Mouse (Mus musculus): Measurements from ENCODE around the gene Spi1. TPM values are rescaled to one million over a fixed set of nuclear protein-coding genes. Genes with fewer than 3 reads are reported as not detected.
A peak's percentile ranks its signal among the peaks of the same experiment; 100 is the strongest.
"Not testable (repeated sequence)": the region's sequence is repeated elsewhere in the genome, so short reads cannot be mapped to it uniquely, and the experiment has no call there.

Spi1 gene
- total RNA-seq, 4 experiments from 2014 or later, result 6.3 to 9.6 (median 7.9) TPM

DNA sequence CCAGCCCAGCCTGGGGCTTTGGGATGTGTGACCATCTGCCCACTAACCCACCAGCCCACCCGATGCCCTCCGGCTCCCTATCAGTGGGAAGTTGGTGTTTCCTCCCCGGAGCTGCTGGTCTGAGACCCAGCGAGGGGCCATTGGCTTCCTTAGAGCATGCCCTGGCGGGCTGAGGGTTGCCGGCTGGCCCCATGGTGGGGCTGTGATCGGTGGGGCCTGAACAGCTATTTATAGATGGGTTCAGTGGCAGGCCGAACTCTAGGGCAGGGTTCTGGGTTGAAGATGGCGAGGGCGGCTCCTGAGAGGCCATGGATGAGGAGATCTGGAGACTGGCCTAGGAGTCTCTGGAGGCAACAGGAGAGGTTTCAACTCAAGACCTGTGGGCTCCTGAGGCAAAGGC, 14.8 kb downstream of the Spi1 start:
- no peak for DNase-seq

DNA sequence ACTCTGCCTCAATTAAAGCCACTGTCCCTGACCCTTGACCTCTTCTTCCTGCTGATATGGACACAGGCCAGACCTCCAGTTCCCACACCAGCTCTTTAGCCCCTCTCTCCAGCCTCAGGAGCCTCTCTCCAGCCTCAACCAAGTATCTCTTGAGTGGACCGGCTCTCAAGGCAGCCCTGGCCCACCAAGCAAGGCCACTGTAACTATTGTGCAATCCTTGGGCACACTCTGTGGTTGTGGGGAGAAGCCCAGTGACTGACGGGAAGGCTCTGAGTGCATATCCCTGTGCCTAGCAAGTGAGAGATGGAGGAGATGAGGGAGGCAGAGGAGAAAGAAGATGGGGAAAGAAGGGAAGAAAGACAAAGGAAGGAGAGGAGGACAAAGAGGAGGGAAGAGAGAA, 16.0 kb downstream of the Spi1 start:
- no peak for DNase-seq

DNA sequence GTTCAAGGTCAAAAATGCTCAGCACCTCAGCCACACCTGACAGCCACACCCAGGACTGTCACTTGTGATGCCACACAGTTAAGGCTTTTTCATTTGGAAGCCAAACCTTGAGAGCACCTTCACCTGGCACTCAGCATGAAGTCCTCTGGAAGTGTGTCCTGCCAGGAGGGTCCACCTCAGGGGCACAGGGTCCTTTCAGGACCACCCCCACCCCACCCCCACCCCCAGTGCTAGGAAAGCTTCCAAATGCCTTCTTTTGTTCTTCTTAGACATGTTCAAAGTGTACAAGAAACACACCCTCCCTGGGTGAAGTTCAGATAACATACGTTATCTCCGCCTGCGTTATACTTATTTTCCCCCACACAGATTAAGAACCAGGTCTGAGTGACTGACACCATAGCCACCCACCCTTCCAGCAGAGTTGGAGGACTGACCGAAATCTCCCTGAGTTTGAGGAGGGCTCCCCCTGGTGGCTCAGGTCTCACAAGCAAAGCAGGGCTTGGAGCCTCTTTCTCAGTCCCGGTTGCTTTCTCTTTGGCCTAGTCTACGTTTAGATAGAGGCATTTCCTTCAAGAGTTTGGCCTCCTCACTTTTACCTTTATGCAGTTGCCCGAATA, 19.0 kb downstream of the Spi1 start:
- DNase-seq, result peak; percentile 71

DNA sequence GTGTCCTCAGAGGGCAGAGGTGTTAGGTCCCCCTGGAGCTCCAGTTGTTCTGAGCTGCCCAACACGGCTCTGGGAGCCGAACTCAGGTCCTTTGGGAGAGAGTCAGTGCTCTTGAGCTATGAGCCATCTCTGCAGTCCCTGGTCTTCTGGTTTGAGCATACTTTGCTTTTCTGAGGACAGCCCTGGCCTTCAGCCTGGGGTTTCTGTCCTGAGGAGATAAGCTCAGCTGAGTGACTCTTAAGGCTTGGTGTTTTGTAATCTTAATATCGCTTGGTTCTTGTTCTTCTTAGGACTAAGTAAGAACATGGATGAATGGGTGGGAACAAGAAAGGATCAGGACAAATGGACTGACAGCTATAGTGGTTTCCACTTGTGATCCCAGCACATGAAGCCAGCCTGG, 26.0 kb downstream of the Spi1 start:
- no peak for DNase-seq

DNA sequence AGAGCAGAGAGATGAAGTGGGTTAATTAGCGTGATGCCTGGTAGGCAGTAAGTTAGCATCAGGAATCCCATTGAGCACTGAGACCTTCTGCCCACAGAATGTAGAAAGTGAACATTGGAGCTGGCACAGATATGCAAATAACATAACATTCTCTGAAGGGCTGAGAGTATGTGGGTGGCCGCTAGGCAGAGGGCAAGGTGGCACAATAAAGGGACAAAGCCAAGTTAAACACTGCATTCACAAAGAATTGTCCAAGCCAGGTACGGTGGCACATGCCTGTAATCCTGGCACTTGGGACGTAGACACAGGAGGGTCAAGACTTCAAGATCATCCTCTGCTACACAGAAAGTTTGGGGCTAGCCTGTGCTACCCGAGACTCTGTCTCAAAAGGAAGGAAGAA, 27.1 kb downstream of the Spi1 start:
- no peak for DNase-seq

DNA sequence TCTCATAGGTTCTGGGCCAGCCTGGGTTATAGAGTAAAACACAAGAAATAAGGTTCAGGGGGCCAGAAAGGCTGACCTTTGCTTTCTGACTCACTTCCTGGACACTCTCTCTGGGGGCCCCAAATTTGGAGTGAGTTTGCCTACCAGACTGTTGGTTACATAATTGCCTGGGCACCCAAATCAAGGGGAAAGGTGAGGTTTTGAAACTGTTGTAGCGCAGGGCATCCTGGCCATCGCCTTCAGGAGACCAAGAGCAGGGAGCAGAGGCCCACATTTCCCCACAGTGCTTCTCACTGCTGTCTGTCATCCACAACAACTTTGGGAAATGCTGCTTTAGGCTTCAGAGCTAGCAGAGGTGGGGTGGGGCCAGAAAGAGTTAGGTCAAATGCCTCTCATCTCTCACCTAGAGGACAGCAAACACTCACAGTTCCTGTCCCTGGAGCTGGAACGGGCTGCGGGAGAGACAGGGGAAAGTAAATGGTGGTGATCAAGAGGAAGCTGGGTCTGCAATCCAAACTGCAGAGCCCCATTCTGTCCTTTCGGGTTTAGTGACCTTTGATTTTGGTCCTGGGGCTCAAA, 27.7 kb downstream of the Spi1 start:
- DNase-seq, result no peak

DNA sequence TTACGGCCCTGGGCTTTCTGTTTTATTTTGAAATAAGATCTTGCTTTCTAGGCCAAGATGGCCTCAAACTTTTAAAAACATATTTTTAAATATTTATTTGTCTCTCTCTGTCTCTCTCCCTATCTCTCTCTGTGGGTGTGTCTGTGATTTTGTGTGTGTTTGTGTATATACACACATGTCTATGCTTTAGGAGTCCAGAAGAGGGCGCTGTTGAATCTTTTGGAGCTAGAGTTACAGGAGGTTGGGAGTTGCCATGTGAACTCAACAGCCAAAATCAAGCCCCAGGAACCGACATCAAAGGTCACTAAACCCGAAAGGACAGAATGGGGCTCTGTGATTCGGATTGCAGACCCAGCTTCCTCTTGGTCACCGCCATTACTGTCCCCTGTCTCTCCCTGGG, 28.2 kb downstream of the Spi1 start:
- DNase-seq, result no peak

DNA sequence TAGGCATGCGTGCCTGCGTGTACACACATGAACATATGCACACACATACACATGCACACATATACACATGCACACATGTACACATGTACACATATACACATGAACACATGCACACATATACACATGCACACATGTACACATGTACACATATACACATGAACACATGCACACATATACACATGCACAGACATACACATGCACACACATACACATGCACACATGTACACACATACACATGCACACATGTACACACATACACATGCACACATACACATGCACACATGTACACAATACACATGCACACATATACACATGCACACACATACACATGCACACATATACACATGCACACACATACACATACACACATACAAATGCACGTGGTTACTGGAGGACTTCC, 29.6 kb downstream of the Spi1 start:
- DNase-seq, result not testable (repeated sequence)

DNA sequence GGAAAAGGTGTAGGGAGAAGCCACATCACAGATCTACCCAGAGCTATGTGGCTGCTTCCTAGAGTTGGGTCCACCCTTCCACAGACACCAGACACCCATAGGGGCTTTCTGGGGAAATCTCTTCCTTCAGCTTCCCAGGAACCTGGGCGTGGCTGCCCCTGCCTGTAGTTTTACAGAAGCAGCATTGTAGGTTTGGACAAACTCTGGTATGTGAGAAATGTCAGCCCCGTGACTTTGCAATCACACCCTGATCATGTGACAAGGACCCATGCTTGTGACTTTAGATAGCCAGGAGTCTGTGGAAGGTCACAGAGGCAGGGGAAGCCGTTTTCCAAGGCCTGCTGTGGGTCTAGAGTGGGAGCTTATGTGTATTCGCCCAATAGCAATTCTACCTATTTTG, 30.3 kb downstream of the Spi1 start:
- DNase-seq, result no peak

DNA sequence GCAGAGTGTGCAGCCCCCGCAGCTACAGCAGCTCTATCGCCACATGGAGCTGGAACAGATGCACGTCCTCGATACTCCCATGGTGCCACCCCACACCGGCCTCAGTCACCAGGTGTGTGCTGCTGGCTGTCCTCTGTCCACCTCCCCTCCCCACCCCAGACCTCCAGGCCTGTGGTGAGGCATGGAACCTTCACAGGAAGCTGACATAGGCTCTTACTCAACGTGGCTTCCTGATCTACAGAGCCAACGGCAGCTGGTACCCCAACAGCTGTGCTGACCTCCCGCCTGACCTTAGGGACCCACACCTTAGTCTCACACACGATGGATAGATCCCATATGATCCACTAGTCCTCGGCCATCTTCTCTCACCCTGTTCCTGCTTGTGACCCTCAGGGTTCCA, 31.1 kb downstream of the Spi1 start:
- DNase-seq, result no peak

DNA sequence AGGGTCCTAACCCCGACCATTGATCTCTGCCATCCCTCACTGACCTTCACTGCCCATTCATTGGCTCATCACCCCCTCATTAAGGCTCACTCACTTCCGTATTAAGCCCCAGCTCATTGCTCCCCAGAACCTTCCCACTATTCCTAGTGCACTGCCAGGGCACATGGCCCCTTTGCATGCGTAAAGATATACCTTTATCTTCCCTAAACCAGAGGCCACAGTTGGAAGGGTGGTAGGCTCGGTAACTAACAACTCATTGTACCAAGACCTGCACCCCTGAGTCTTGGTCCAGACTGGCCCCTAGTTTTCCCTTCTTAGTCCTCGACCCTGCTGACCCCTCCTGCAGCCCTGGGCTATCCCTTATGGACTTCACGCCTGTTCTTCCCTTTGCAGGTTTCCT, 31.7 kb downstream of the Spi1 start:
- DNase-seq, result no peak

DNA sequence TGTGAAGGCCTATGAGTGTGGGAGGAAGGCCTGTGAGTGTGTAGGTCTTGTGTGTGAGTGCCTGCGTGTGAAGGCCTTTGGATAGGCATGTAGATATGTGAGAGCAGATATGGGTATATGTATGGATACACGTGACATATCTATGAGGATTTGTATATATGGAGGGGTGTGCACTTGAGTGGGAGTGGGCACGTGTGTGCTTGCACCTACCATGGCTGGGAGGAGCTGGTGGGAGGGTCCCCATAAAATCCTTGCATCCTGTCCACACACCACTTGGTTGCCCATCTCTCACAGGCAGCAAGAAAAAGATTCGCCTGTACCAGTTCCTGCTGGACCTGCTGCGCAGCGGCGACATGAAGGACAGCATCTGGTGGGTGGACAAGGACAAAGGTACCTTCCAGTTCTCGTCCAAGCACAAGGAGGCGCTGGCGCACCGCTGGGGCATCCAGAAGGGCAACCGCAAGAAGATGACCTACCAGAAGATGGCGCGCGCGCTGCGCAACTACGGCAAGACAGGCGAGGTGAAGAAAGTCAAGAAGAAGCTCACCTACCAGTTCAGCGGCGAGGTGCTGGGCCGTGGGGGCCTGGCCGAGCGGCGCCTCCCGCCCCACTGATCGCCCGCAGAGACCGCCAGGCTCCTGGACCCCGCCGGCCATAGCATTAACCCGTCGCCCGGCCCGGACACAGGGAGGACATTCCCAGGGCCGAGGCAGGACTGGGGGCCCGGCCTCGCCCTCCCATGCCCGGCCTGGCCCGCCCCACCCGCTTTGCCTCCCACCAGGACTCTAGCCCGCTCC, 32.8 kb downstream of the Spi1 start:
- peak; percentile 92 for DNase-seq

DNA sequence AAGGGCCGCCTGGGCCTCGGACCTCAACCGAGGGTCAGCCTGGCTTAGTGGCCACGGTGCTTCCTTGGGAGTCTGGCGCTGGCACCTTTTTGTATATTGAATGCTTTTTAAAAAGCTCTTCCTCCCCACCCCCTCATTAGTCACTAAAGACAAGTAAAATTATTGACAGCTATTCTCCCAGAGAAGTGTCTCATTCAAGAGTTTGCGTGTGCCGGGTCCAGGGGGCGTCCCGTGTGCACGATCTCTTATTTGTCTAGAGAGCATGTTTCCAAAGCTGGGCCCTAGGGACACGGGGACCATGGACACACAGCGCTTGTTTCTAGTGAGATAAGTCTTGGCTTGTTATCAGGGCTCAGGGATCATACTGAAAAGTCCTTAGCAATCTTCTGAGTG, 33.4 kb downstream of the Spi1 start:
- DNase-seq, result no peak

DNA sequence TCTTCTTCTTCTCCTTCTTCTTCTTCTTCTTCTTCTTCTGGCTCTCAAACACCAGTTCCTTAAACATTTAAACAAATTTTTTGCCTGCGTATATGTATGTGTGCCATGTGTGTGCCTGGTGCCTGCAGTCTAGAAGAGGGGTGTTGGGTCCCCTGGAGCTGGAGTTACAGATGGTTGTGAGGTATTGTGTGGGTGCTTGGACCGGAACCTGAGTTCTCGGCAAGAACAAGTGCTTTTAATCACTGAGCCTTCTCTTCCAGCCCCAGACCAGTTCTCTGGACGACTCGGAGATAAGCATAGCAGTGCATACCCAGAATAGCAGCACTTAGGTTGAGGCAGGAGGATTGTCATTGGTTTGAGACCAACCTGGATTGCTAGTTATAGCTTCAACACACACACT, 34.7 kb downstream of the Spi1 start:
- no peak for DNase-seq

DNA sequence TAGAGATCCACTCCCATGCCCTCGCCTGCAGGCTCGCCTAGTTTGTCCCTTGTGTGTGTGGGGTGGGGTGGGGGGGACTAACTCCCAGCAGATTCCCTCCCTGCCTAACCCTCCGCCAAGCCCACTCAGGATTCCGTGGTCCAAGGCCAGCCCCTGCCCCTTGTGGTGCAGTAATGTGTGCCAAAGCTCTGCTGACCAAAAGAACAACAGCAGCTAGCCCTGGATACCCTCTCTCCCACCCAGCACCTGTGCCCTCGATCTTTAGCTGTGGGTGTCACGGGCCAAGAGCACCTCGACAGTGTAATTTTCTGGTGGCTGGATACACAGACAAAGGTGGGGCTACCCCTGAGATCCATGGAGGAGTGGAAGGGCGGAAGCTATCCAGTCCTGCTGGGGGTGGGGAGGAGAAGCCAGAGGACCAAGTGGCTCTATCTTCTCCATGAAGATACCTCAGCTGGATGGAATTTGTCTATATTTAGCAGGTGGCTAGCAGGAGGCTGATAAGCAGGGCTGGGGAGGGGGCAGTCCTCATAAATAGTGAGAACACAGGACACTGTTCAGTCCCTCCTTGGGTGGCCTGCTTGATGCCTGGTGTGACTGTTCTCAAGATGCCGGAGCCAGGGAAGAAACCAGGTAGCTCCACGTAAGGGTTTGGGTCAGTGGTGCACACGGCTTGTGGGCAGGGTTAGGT, 35.5 kb downstream of the Spi1 start, which contains the start of gene Mybpc3:
Gene Mybpc3 (plus strand): TSS at position 560 of the 691 bp plus-strand sequence.
- no peak for DNase-seq

DNA sequence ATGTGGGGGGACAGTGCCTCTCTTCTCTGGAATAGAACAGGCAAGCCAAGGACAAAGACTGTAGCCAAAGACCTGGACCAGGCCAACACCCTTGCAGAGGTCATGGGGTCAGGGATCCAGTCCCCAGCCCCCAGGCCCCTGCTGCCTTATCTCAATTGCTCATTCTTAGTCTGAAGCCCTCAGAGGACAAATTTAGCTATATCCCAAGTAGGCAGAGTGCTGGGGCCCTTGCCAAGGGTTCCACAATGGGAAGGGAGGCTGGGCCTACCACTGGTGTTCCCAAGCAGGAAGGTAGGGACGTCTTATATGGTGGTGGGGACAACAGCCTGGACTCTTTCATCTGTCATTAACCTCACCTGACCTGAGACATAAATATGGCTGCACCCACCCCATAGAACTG, 36.5 kb downstream of the Spi1 start:
- no peak for DNase-seq

DNA sequence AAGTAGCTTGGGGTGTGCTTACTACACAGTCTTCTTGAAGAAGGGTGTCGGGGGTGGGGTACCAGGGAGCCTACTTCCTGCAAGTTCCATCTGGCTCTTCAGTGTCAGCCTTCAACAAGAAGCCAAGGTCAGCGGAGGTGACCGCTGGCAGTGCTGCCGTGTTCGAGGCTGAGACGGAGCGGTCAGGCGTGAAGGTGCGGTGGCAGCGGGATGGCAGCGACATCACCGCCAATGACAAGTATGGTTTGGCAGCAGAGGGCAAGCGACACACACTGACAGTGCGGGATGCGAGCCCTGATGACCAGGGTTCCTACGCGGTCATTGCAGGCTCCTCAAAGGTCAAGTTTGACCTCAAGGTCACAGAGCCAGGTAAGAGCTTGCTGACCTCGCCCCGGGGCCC, 36.9 kb downstream of the Spi1 start:
- no peak for DNase-seq

DNA sequence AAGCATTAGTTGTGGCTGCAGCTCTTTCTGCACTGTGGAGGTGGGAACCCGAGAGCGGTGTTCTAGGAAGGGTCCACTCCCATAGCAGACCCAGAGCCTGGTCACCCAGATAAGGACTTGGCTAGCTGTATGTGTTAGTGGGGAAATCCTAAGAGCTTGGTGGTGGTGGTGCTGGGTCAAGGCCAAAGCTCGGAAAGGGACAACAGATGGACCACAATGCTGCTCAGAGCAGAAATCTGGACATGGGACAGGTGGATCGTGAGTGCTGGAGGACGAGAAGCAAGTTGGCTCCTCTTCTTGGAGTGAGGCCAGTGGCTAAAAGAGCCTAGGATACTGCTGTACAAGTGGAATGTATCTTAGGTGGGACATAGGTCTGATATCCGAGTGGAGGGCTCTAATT, 37.4 kb downstream of the Spi1 start:
- no peak for DNase-seq

DNA sequence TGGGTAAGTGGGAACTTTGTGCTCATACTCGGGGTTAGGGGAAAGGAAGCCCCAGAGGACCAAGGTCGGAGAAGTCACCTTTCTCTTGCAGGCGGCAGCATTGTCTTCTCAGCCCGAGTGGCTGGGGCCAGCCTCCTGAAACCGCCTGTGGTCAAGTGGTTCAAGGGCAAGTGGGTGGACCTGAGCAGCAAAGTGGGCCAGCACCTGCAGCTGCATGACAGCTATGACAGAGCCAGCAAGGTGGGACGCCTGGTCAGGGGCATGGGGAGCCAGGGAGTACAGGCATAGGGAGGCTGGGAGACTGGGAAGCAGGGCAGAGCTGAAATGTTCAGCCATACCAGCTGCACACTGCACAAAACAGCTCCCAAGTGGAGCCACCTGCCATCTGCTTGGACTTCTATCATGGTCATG, 38.1 kb downstream of the Spi1 start:
- DNase-seq, result no peak

DNA sequence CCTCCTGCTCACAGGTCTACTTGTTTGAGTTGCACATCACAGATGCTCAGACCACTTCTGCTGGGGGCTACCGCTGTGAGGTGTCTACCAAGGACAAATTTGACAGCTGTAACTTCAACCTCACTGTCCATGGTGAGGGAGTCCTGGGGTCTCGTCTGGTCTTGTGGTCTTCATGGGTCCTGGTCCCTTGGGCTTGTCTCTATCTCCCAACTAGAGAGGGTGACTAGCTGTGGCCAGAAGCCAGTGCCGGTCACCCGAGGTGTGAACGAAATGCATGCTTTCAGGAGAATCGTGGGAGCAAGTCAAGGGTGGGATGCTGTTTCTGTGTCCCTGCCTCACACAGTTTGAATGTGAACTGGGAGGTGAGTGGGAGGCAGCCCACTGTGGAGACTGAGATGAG, 38.8 kb downstream of the Spi1 start:
- no peak for DNase-seq

DNA sequence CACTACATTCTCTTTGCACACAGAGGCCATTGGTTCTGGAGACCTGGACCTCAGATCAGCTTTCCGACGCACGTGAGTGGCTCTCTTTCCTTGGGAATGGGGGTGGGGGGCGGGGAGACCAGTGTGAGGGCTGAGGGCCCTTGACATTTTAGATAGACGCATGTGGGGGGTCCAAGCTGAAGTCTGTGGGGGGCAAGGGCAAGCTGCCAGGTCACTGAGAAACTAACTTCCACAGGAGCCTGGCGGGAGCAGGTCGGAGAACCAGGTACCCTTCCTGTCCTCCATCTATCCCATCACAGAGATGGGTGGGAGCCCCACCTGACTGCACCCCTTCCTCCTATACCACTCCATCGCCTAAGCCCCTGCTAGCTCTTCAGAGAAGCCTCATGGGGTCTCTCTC, 39.3 kb downstream of the Spi1 start:
- DNase-seq, result no peak

DNA sequence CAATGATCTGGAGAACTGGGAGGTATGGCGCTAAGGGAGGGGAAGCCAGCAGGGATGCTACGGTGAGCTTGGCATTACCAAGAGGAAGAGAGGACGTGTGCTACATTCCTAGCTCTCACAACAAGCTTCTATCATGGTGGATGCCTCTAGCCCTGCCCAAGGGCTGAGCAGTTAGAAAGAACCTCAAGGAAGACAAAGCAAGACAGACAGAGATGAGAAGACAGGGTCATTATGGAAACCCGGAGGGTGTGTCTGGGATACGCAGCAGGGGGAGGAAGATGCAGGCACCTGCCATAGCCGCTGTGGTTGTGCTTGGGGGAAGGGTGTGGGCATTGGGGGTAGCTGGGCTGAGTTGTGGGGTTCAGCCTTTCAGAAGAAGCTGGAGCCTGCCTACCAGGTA, 41.3 kb downstream of the Spi1 start:
- DNase-seq, result no peak

DNA sequence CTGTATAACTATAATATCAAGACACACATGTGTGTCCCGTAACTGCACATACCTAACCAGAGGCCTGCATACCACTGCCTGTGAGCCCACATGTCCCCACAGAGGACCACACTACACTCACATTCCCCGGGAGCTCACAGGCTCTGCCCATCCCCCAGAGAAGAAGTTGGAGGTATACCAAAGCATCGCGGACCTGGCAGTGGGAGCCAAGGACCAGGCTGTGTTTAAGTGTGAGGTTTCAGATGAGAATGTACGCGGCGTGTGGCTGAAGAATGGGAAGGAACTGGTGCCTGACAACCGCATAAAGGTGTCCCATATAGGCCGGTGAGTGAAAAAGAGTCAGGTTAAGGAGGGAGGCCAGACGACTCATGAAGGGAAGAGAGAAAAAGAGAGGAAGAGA, 42.9 kb downstream of the Spi1 start:
- DNase-seq, result no peak

DNA sequence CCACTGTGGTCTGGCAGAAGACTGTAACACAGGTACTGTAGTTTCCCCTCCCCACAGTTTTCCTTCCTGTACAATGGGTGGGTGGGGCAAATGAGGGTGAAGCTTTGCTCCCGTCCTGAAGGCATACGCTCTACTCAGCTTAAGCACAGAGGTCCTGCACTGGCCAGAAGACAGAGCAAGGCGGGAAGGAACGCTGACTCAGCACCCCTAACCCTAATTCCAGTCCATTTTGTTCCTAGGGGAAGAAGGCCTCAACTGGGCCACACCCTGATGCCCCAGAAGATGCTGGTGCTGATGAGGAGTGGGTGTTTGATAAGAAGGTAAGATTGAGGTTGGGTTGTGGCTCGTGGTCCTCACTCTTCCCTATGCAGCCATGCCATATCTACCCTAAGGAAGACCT, 46.6 kb downstream of the Spi1 start:
- DNase-seq, result no peak
